Mouse (Mus musculus): ENCODE data around the gene Angptl2. TPM values are rescaled to one million over a fixed set of nuclear protein-coding genes. Genes with fewer than 3 reads are reported as not detected.
A peak's percentile ranks its signal among the peaks of the same experiment; 100 is the strongest.

Angptl2 gene
- polyA plus RNA-seq, 1 experiment: 7.2 TPM

GRCm38 (mm10) chr2:33225921-33226320 is 10.1 kb downstream of the Angptl2 start:
- DNase-seq (ENCODE audit: extremely low spot score in 1 of 2, low spot score in 1 of 2): no peak

GRCm38 (mm10) chr2:33228077-33228476 is 12.2 kb downstream of the Angptl2 start:
- DNase-seq (ENCODE audit: extremely low spot score in 1 of 2, low spot score in 1 of 2): no peak

GRCm38 (mm10) chr2:33228551-33228950 is 12.7 kb downstream of the Angptl2 start:
- DNase-seq (ENCODE audit: extremely low spot score in 1 of 2, low spot score in 1 of 2): no peak

GRCm38 (mm10) chr2:33230701-33231100 is 14.8 kb downstream of the Angptl2 start:
- no peak for DNase-seq (ENCODE audit: extremely low spot score in 1 of 2, low spot score in 1 of 2)

- no peak for DNase-seq (ENCODE audit: extremely low spot score in 1 of 2, low spot score in 1 of 2)
Observed at GRCm38 (mm10) chr2:33231788-33232187, 15.9 kb downstream of the Angptl2 start.

- DNase-seq (ENCODE audit: extremely low spot score in 1 of 2, low spot score in 1 of 2): no peak
Observed at GRCm38 (mm10) chr2:33232782-33233570, 17.1 kb downstream of the Angptl2 start.

GRCm38 (mm10) chr2:33233856-33234255 is 18.0 kb downstream of the Angptl2 start:
- no peak for DNase-seq (ENCODE audit: extremely low spot score in 1 of 2, low spot score in 1 of 2)

- no peak for DNase-seq (ENCODE audit: extremely low spot score in 1 of 2, low spot score in 1 of 2)
Observed at GRCm38 (mm10) chr2:33234848-33235247, 19.0 kb downstream of the Angptl2 start.

- no peak for DNase-seq (ENCODE audit: extremely low spot score in 1 of 2, low spot score in 1 of 2)
Observed at GRCm38 (mm10) chr2:33237581-33237980, 21.7 kb downstream of the Angptl2 start.

- DNase-seq (ENCODE audit: extremely low spot score in 1 of 2, low spot score in 1 of 2): no peak
Observed at GRCm38 (mm10) chr2:33244880-33245279, 29.0 kb downstream of the Angptl2 start.

GRCm38 (mm10) chr2:33245350-33245749 is 29.5 kb downstream of the Angptl2 start:
- no peak for DNase-seq (ENCODE audit: extremely low spot score in 1 of 2, low spot score in 1 of 2)

GRCm38 (mm10) chr2:33246841-33247240 is 31.0 kb downstream of the Angptl2 start:
- no peak for DNase-seq (ENCODE audit: extremely low spot score in 1 of 2, low spot score in 1 of 2)

- DNase-seq (ENCODE audit: extremely low spot score in 1 of 2, low spot score in 1 of 2): no peak
Observed at GRCm38 (mm10) chr2:33248549-33248948, 32.7 kb downstream of the Angptl2 start.

- DNase-seq (ENCODE audit: extremely low spot score in 1 of 2, low spot score in 1 of 2): no peak
Observed at GRCm38 (mm10) chr2:33249922-33250633, 34.2 kb downstream of the Angptl2 start.

GRCm38 (mm10) chr2:33252751-33253150 is 36.9 kb downstream of the Angptl2 start:
- no peak for DNase-seq (ENCODE audit: extremely low spot score in 1 of 2, low spot score in 1 of 2)

- no peak for DNase-seq (ENCODE audit: extremely low spot score in 1 of 2, low spot score in 1 of 2)
Observed at GRCm38 (mm10) chr2:33253572-33254190, 37.8 kb downstream of the Angptl2 start.

GRCm38 (mm10) chr2:33254318-33254985 is 38.6 kb downstream of the Angptl2 start:
- DNase-seq (ENCODE audit: extremely low spot score in 1 of 2, low spot score in 1 of 2): no peak

- no peak for DNase-seq (ENCODE audit: extremely low spot score in 1 of 2, low spot score in 1 of 2)
Observed at GRCm38 (mm10) chr2:33256769-33257537, 41.1 kb downstream of the Angptl2 start.

GRCm38 (mm10) chr2:33260772-33261171 is 44.9 kb downstream of the Angptl2 start:
- DNase-seq (ENCODE audit: extremely low spot score in 1 of 2, low spot score in 1 of 2): peak; percentile 72 to 80

- DNase-seq (ENCODE audit: extremely low spot score in 1 of 2, low spot score in 1 of 2): no peak
Observed at GRCm38 (mm10) chr2:33261475-33261874, 45.6 kb downstream of the Angptl2 start.

Measured in frontal cortex, adult 2 months (tissue).